Mouse (Mus musculus) ovary, adult 18-20 months (tissue): ENCODE measurements around the gene Olfr509.
"Not testable (repeated sequence)": the region's sequence is repeated elsewhere in the genome, so short reads cannot be mapped to it uniquely, and the experiment has no call there.

Experiments
- DNase-seq: peaks from one replicate; pipeline ENCODE4 v3.0.0; 2022; ENCODE audit warnings: low spot score, mixed read lengths

The Olfr509 gene

GRCm38 (mm10) chr7:108651806-108652205 is at the start of gene Olfr509:
Olfr509 (minus strand) TSS chr7:108651906.
- DNase-seq, result no peak

GRCm38 (mm10) chr7:108678886-108679285 is 27.2 kb upstream of the Olfr509 start:
- no peak for DNase-seq

GRCm38 (mm10) chr7:108671058-108671457 is 19.4 kb upstream of the Olfr509 start:
- DNase-seq, result no peak

GRCm38 (mm10) chr7:108666118-108666517 is 14.4 kb upstream of the Olfr509 start, which contains the start of gene Olfr510:
Olfr510 (plus strand) TSS chr7:108666418.
- DNase-seq, result no peak

GRCm38 (mm10) chr7:108662419-108662818 is 10.7 kb upstream of the Olfr509 start:
- no peak for DNase-seq

- DNase-seq, result no peak
These were observed 22.0 kb downstream of the Olfr509 start, which contains the start of gene Olfr508 for GRCm38 (mm10) chr7:108629694-108630093. Olfr508 (plus strand) TSS chr7:108629994.

- DNase-seq, result no peak
These were observed 30.2 kb downstream of the Olfr509 start, which contains the start of gene Olfr507 for GRCm38 (mm10) chr7:108621514-108621913. Olfr507 (plus strand) TSS chr7:108621814.

GRCm38 (mm10) chr7:108616781-108617180 is 34.9 kb downstream of the Olfr509 start:
- DNase-seq, result not testable (repeated sequence)

GRCm38 (mm10) chr7:108614110-108614509 is 37.6 kb downstream of the Olfr509 start:
- no peak for DNase-seq

GRCm38 (mm10) chr7:108610487-108610886 is 41.2 kb downstream of the Olfr509 start, which contains the start of gene Olfr506:
Olfr506 (plus strand) TSS chr7:108610787.
- no peak for DNase-seq

GRCm38 (mm10) chr7:108601916-108602315 is 49.8 kb downstream of the Olfr509 start:
- DNase-seq, result not testable (repeated sequence)
